Mouse (Mus musculus) lung, postnatal 0 days (tissue): ENCODE measurements around the gene Sfi1.
"Not testable (repeated sequence)": the region's sequence is repeated elsewhere in the genome, so short reads cannot be mapped to it uniquely, and the experiment has no call there.

Experiments
- CTCF ChIP-seq: IDR thresholded peaks from 2 replicates; pipeline ENCODE4 v1.5.1; 2016; ENCODE audit warnings: antibody characterized with exemption, mild to moderate bottlenecking
- EP300 ChIP-seq: IDR thresholded peaks from 2 replicates; pipeline ENCODE4 v1.6.1; 2016; ENCODE audit warnings: antibody characterized with exemption, mild to moderate bottlenecking, control low read depth

DNA sequence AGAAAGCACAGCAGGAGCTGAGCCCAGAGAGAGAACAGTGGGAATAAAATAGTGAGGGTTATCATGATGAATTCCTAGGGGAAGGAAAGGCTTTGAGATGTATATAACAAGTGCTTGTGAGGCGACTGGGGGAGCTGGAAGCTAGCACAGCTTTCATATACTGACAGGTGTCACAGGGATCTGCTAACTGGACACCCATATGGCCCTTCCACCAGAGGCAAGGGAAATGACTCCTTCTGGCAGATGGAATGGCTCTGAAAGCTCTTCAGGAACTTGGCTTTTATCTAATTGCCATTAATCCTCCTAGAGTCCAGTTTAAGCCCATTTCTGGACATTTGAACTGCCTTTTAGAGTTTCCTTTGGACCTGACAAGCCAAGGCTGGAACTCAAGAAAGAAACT, 11.3 kb downstream of the Sfi1 start:
- not testable (repeated sequence) for TF ChIP-seq CTCF, EP300
